Mouse (Mus musculus): Measurements from ENCODE around the gene Acvr1b. TPM values are rescaled to one million over a fixed set of nuclear protein-coding genes. Genes with fewer than 3 reads are reported as not detected.

The Acvr1b gene
- polyA plus RNA-seq, 1 experiment = 3.8 TPM

DNA sequence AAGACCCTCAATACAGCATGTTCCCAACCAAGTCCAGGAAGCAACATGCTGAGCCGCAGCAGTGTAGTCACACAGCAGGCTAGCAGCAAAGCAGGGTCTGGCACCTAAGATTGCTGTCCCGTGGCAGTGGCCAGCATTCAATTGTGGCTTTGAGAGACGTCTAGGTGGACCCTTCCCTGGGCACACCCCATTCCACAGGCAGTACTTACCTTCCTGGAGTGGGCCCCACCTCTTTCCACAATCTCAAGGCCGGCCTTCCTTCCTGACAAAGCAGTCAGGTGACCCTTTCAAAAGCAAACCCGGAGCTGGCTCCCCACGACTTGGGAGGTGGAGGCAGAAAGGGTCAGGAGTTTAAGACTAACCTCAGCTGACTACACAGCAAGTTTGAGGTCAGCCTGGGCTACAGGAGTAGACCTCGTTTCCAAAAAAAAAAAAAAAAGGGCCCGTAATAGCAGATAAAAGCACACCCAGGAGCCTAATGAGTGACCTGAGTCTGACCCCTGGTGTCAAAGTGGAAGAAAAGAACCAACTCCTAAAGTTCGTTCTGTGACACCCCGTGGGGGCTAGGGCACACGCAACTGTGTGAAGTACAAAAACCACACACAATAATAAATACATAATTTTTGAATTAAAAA, 59.9 kb downstream of the Acvr1b start:
- Histone ChIP-seq H3K27me3 (ENCODE audit: control insufficient read depth, insufficient read depth, insufficient read length) (no peaks in the 10 kb centered on the region), H3ac (ENCODE audit: control insufficient read depth, insufficient read length, low read depth) (no peak overlapping the region), H3K79me3 (ENCODE audit: low read depth) (no peaks in the 10 kb centered on the region), H3K36me3 (ENCODE audit: control insufficient read depth, insufficient read depth) (peaks cover 20% of the 10 kb centered on the region), H3K4me3 (ENCODE audit: insufficient read depth, poor library complexity, severe bottlenecking) (no peak overlapping the region), H3K79me2 (ENCODE audit: control insufficient read depth, insufficient read depth) (no peaks in the 10 kb centered on the region)
- no peak for TF ChIP-seq CEBPB (IDR thresholded peaks at IDR 0.05; ENCODE audit: low read depth)
- no peak for TF ChIP-seq MYOD1 (IDR thresholded peaks at IDR 0.05; ENCODE audit: control insufficient read depth, insufficient read length, low read depth)
- no peak for TF ChIP-seq MYOG (IDR thresholded peaks at IDR 0.05; ENCODE audit: control insufficient read depth, extremely low read depth, insufficient read length)
- no peak for TF ChIP-seq CTCF (IDR thresholded peaks at IDR 0.05; ENCODE audit: control insufficient read depth, insufficient read depth, insufficient read length)
- no peak for TF ChIP-seq FOSL1 (IDR thresholded peaks at IDR 0.05; ENCODE audit: insufficient read depth, low read length, poor library complexity, severe bottlenecking)
- TF ChIP-seq USF1 (IDR thresholded peaks at IDR 0.05; ENCODE audit: low read depth) = no peak
- no peak for TF ChIP-seq MAX (IDR thresholded peaks at IDR 0.05)

DNA sequence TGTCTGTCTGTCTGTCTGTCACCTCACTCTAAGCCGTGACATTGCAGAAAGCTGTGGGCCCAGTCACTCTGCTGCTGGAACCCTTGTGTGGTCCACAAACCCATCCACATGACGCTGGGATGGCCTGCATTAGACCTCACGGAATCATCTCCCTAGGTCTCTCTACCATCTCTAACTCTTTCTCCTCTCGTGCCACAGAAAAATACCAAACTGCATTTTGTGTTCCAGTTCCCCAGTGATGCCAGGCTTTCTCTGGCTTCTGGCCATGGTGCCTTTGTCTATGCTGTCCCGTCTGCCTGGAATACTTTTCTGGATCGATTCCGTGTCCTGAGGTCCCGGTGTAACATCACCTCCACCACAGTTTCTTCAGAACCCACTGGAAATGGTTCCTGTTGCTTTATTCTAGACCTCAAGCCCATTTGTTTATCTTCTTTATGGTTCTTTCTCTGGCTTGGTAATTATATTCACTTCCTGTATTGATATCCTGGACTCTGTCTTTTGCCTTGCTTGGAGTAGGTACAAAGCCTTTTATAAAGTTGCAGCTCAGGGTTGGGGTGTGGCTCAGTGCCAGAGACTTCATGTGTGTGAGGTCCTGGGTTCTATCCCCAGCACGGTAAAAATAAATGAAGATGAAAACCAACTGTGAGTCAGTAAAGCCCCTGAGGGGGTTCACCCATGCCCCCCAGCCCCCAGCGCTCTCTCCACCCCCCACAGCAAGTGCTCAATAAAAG, 60.9 kb downstream of the Acvr1b start:
- H3K79me3 ChIP-seq (ENCODE audit: low read depth) = no peaks in the 10 kb centered on the region
- no peak overlapping the region for H3K4me3 ChIP-seq (ENCODE audit: insufficient read depth, poor library complexity, severe bottlenecking)
- H3K79me2 ChIP-seq (ENCODE audit: control insufficient read depth, insufficient read depth) = no peaks in the 10 kb centered on the region
- H3K27me3 ChIP-seq (ENCODE audit: control insufficient read depth, insufficient read depth, insufficient read length) = no peaks in the 10 kb centered on the region
- no peak overlapping the region for H3ac ChIP-seq (ENCODE audit: control insufficient read depth, insufficient read length, low read depth)
- TF ChIP-seq USF1 (IDR thresholded peaks at IDR 0.05; ENCODE audit: low read depth) (no peak), MAX (IDR thresholded peaks at IDR 0.05) (no peak), MYOD1 (IDR thresholded peaks at IDR 0.05; ENCODE audit: control insufficient read depth, insufficient read length, low read depth) (no peak), MYOG (IDR thresholded peaks at IDR 0.05; ENCODE audit: control insufficient read depth, extremely low read depth, insufficient read length) (no peak), CEBPB (IDR thresholded peaks at IDR 0.05; ENCODE audit: low read depth) (no peak), CTCF (IDR thresholded peaks at IDR 0.05; ENCODE audit: control insufficient read depth, insufficient read depth, insufficient read length) (no peak), FOSL1 (IDR thresholded peaks at IDR 0.05; ENCODE audit: insufficient read depth, low read length, poor library complexity, severe bottlenecking) (no peak)
- peaks cover 14% of the 10 kb centered on the region for H3K36me3 ChIP-seq (ENCODE audit: control insufficient read depth, insufficient read depth)

DNA sequence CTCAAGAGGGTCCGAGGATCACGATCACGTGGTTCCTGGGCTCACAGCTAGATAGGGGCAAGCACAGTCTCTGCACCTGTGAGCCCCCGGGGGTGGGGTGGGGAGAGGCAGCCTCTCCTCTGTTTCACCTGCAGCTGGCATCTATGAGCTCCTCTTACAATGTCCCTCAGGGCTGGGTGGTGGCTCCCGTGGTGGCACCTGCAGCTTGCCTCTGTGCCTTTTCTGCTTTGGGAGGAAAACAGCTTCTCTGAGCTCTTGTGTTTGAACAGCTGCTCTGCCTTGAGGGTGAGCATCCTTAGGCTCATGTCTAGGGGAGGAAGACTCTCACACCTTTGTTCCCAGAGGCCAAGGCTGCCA, 61.5 kb downstream of the Acvr1b start:
- no peak for TF ChIP-seq MYOD1 (IDR thresholded peaks at IDR 0.05; ENCODE audit: control insufficient read depth, insufficient read length, low read depth)
- TF ChIP-seq MAX (IDR thresholded peaks at IDR 0.05) = no peak
- TF ChIP-seq CEBPB (IDR thresholded peaks at IDR 0.05; ENCODE audit: low read depth) = no peak
- no peak for TF ChIP-seq CTCF (IDR thresholded peaks at IDR 0.05; ENCODE audit: control insufficient read depth, insufficient read depth, insufficient read length)
- TF ChIP-seq MYOG (IDR thresholded peaks at IDR 0.05; ENCODE audit: control insufficient read depth, extremely low read depth, insufficient read length) = no peak
- no peak for TF ChIP-seq USF1 (IDR thresholded peaks at IDR 0.05; ENCODE audit: low read depth)
- TF ChIP-seq FOSL1 (IDR thresholded peaks at IDR 0.05; ENCODE audit: insufficient read depth, low read length, poor library complexity, severe bottlenecking) = no peak
- no peaks in the 10 kb centered on the region for H3K27me3 ChIP-seq (ENCODE audit: control insufficient read depth, insufficient read depth, insufficient read length)
- H3ac ChIP-seq (ENCODE audit: control insufficient read depth, insufficient read length, low read depth) = no peak overlapping the region
- H3K79me3 ChIP-seq (ENCODE audit: low read depth) = no peaks in the 10 kb centered on the region
- no peak overlapping the region for H3K4me3 ChIP-seq (ENCODE audit: insufficient read depth, poor library complexity, severe bottlenecking)
- H3K79me2 ChIP-seq (ENCODE audit: control insufficient read depth, insufficient read depth) = no peaks in the 10 kb centered on the region
- H3K36me3 ChIP-seq (ENCODE audit: control insufficient read depth, insufficient read depth) = peaks cover 11% of the 10 kb centered on the region

DNA sequence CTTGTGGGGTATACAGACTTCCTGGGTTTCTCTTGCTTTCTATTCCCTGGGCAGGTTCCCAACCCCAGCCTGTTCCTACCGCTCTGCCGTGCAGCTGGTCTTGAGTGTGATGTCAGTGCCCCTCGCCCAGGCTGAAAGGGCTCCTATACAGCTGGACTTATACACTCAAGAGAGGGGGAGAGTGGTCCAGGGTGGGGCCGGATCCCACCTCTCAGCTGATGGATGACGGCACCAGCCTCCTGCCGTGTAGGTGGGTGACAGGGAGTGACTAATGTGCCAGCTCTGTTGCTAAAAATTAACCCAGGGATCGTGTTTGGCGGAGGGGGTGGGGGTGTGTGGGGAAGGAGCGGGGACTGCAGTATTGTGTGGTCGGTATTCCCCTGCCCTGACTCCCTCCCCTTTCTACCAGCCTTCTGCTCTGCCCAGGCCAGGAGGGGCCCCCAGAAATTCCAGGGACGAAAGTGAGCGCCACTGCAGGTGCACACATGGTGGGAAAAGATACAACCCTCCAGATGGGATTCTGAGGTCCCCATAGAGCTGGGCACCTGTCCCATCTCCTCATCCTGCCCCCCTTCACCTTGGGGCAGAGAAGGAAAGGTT, 62.0 kb downstream of the Acvr1b start:
- H3K27me3 ChIP-seq (ENCODE audit: control insufficient read depth, insufficient read depth, insufficient read length) = no peaks in the 10 kb centered on the region
- H3K79me2 ChIP-seq (ENCODE audit: control insufficient read depth, insufficient read depth) = no peaks in the 10 kb centered on the region

DNA sequence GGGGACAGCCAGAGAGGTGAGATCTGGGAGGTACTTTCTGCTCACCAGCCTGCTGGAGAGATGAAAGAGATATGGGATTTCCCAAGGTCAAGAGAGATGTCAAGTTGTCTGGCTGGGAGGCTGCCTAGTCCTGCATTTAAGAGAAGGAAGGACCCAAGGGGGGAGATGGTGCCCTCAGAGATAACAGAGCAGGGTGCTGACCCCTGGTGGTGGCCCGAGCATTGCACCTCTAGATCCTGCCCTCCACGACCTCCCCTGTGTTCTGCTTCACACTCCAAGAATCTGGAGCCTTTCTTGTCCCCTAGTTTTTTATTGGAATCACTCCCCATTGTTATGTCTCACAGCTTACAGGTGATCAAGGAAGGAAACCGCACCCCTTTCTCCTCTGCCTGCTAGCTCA, 63.0 kb downstream of the Acvr1b start:
- no peaks in the 10 kb centered on the region for H3K27me3 ChIP-seq (ENCODE audit: control insufficient read depth, insufficient read depth, insufficient read length)
- H3K79me2 ChIP-seq (ENCODE audit: control insufficient read depth, insufficient read depth) = no peaks in the 10 kb centered on the region
- H3K36me3 ChIP-seq (ENCODE audit: control insufficient read depth, insufficient read depth) = no peaks in the 10 kb centered on the region
- no peak overlapping the region for H3K4me3 ChIP-seq (ENCODE audit: insufficient read depth, poor library complexity, severe bottlenecking)
- no peak overlapping the region for H3ac ChIP-seq (ENCODE audit: control insufficient read depth, insufficient read length, low read depth)
- no peaks in the 10 kb centered on the region for H3K79me3 ChIP-seq (ENCODE audit: low read depth)
- TF ChIP-seq MYOD1 (IDR thresholded peaks at IDR 0.05; ENCODE audit: control insufficient read depth, insufficient read length, low read depth) = no peak
- peak; percentile 92 for TF ChIP-seq CTCF (IDR thresholded peaks at IDR 0.05; ENCODE audit: control insufficient read depth, insufficient read depth, insufficient read length)
- TF ChIP-seq CEBPB (IDR thresholded peaks at IDR 0.05; ENCODE audit: low read depth) = no peak

More for the DNA sequence above, 62.0 kb downstream of the Acvr1b start:
- no peak overlapping the region for H3K4me3 ChIP-seq (ENCODE audit: insufficient read depth, poor library complexity, severe bottlenecking)
- TF ChIP-seq CEBPB (IDR thresholded peaks at IDR 0.05; ENCODE audit: low read depth) (no peak), CTCF (IDR thresholded peaks at IDR 0.05; ENCODE audit: control insufficient read depth, insufficient read depth, insufficient read length) (no peak), MYOG (IDR thresholded peaks at IDR 0.05; ENCODE audit: control insufficient read depth, extremely low read depth, insufficient read length) (no peak), FOSL1 (IDR thresholded peaks at IDR 0.05; ENCODE audit: insufficient read depth, low read length, poor library complexity, severe bottlenecking) (no peak), MYOD1 (IDR thresholded peaks at IDR 0.05; ENCODE audit: control insufficient read depth, insufficient read length, low read depth) (no peak), USF1 (IDR thresholded peaks at IDR 0.05; ENCODE audit: low read depth) (no peak)
- no peaks in the 10 kb centered on the region for H3K79me3 ChIP-seq (ENCODE audit: low read depth)
- H3K36me3 ChIP-seq (ENCODE audit: control insufficient read depth, insufficient read depth) = peaks cover 6% of the 10 kb centered on the region
- H3ac ChIP-seq (ENCODE audit: control insufficient read depth, insufficient read length, low read depth) = no peak overlapping the region

All from C2C12 (cell line).